Comparison of ENCODE assay signal across 19 mouse cellular contexts in the genomic region with DNA sequence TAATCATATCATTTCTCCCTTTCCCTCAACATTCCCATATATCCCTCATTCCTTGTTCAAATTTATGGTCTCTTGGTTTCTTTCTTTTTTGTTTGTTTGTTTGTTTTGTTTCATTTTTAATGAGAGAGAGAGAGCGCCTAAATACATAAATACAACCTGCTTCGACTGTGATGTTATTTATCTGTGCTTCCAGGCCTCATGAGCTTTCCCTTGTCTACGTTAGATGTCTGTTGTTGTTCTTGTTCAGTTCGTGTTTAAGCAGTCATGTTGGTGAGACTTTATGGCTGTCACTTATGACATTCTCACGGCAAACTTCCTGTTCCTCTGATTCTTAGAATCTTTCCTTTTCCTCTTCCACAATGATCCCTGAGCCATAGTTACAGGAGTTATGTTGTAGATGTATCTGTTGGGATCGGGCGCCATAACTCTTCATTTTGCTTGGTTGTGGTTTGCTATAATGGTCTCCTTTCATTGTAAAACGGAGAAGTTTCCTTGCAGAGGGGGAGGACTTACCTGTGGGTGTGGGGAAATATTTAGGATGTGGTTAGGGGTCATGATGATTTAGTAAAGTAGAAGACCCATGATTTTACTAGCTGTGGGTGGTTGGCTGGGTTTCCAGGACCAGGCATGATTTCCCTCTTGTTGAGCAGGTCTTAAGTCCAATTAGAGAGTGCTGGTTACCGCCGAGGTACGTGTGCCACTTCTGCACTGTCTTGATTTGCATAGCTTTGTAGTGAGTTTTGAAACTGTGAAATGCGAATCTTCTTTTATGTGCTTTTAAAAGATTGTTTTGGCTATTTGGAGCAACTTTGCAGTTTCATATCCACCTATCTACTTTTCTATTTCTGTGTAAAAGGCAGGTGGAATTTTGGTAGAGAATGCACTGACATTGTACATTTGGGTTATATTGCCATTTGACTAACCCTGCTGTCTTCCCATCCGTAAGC. TPM values are rescaled to one million over a fixed set of nuclear protein-coding genes. Genes with fewer than 3 reads are reported as not detected.
"Had no signal": no experiment of that assay in that cellular context is flagged by ENCODE, and none has a peak within 500 bp of the region (broad histone marks: within the 10 kb centered on the region; RNA-seq: fewer than 3 reads in every experiment).

No protein-coding gene starts in this region.

- H3K27ac ChIP-seq: limb, embryonic 13.5 days; liver, embryonic 13.5 days; midbrain, embryonic 12.5 days; midbrain, embryonic 15.5 days; neural tube, embryonic 13.5 days; stomach, embryonic 15.5 days had no signal

- H3K36me3 ChIP-seq: neural tube, embryonic 13.5 days had no signal

- H3K27me3 ChIP-seq: limb, embryonic 13.5 days; liver, embryonic 13.5 days; midbrain, embryonic 12.5 days; midbrain, embryonic 15.5 days; neural tube, embryonic 13.5 days; stomach, embryonic 15.5 days had no signal

- H3K9me3 ChIP-seq: limb, embryonic 13.5 days; liver, embryonic 13.5 days; midbrain, embryonic 12.5 days; midbrain, embryonic 15.5 days; neural tube, embryonic 13.5 days; stomach, embryonic 15.5 days had no signal

- H3K4me2 ChIP-seq: limb, embryonic 13.5 days; liver, embryonic 13.5 days; lung, embryonic 14.5 days; midbrain, embryonic 12.5 days; midbrain, embryonic 15.5 days; neural tube, embryonic 13.5 days; stomach, embryonic 15.5 days had no signal

- H3K9ac ChIP-seq: liver, embryonic 13.5 days; lung, embryonic 14.5 days; midbrain, embryonic 12.5 days; midbrain, embryonic 15.5 days; neural tube, embryonic 13.5 days; stomach, embryonic 15.5 days had no signal

- DNase-seq: kidney, adult 9 months; kidney, postnatal 14 days; kidney, postnatal 4 days; left cerebral cortex, postnatal 4 days; liver, embryonic 13.5 days; lung, embryonic 14.5 days; lung, postnatal 10 days; lung, postnatal 36 days; retina, postnatal 1 day; right cerebral cortex, postnatal 25 days; spleen, adult 18-20 months; thymus, postnatal 25 days had no signal

- ATAC-seq: midbrain, embryonic 15.5 days had no signal

- H3K4me3 ChIP-seq: limb, embryonic 13.5 days; liver, embryonic 13.5 days; midbrain, embryonic 12.5 days; midbrain, embryonic 15.5 days; myocyte; neural tube, embryonic 13.5 days; stomach, embryonic 15.5 days had no signal

RNA-seq across cellular contexts. Expression of a gene that starts 17.6 kb away (rescaled TPM):
- total RNA-seq: neutrophil, adult 5-6 weeks had no signal
